Mouse (Mus musculus): ENCODE data around the gene AW146154.
A peak's percentile ranks its signal among the peaks of the same experiment; 100 is the strongest.
"Not testable (repeated sequence)": the region's sequence is repeated elsewhere in the genome, so short reads cannot be mapped to it uniquely, and the experiment has no call there.

The AW146154 gene

GRCm38 (mm10) chr7:41499389-41500049 lies at the start of gene AW146154, which contains the start of gene Gm20449:
Gene AW146154, minus strand, starts transcription at chr7:41499890.
Gene Gm20449, minus strand, starts transcription at chr7:41499417.
- DNase-seq, result peak; percentile 94

GRCm38 (mm10) chr7:41512672-41513071 lies 13.0 kb upstream of the AW146154 start:
- no peak for DNase-seq

DNA sequence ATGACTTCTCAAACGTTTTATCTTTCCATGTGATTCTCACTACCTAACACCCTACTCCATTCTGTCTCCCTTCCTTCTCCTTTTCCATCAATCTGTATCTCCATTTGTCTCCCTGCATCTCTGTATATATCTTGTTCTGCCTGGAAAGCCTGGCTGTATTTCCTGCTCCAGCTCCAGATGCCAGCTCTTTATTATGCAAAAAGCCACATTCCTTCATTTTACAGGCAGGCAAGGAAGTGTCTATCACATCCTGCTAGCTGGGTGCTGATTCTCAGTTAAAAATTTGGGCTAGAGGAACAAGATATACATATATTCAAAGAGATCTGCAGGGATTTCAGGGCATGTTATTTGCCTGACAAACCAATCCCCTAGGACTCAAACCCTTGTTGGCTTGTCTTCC lies 12.5 kb upstream of the AW146154 start:
- no peak for DNase-seq

DNA sequence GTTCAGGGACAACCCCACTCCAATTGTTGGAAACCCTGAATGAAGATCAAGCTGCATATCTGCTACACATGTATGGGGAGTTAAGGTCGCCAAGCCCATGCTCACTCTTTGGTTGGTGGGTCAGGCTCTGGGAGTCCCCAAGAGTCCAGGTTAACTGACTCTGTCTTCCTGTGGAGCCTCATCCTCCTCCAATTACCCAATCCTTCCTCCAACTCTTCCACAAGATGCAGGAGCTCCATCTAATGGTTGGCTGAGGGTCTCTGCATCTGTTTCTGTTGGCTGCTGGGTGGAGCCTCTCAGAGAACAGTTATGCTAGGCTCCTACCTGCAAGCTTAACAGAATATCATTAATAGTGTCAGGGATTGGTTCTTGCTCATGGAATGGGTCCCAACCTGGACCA lies 2.7 kb upstream of the AW146154 start:
- DNase-seq, result no peak

- DNase-seq, result peak; percentile 62
Measured at GRCm38 (mm10) chr7:41500151-41500934, 653 bp upstream of the AW146154 start.

DNA sequence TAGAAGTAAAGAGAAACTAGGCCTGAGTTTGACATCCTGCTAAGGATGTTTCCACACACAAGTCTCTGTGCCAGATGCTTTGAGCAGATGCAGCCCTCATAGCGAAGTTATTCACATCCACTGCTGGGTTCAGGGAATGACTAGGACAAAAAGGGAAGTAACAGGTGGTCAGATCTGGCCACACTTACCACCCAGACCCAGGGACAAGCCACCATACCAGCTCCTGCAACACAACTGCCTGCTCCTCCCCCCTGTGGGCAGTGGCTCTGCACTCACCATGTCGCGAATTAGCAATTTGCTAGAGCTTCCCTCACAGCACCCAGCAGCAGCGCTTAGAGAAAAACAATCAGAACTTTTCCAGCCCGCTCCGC lies 687 bp downstream of the AW146154 start:
- not testable (repeated sequence) for DNase-seq

DNA sequence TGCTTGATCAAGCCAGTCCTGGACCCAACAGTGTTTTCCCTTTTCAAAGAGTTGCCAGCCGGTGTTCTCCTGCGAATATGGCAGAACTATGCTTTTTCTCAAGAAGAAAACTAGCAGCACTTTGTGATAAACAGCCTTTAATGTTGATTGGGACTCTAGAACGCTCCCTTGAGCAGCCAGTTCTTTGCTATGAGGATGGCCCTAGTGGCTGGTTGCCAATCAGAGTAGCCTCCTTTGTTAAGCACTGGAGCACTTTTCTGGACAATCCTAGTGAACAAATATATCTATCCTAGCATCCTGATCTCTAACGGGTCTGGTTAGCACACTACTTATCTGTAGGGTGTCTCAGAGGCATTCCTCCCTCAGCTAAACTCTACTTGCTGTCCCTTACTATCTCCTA lies 1.2 kb downstream of the AW146154 start:
- DNase-seq, result not testable (repeated sequence)

- no peak for DNase-seq
Measured at GRCm38 (mm10) chr7:41497871-41498270, 1.8 kb downstream of the AW146154 start.

- peak; percentile 2 for DNase-seq
Measured at GRCm38 (mm10) chr7:41451864-41452263, 47.8 kb downstream of the AW146154 start.

DNA sequence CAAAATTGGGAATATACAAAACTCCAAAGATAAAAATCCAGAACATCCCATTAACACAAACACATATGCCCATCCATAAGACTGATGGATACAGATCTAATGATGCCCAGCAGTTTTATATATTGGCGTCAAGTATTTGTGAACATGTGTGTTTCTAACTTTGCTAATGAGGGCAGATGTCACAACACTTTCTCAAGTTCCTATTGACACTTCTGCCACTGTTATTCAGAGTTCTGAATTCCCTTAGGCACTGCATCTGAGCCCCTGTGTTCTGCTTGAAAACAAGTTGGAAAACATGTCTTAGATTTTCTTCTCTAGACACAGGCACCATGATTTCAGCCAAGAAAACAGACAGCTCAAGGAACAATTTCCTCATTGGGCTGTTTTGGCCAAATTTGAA lies 51.1 kb downstream of the AW146154 start, which contains the start of gene Vmn2r57:
TSS of gene Vmn2r57 (minus strand) at position 101 of the 400 bp plus-strand sequence.
- DNase-seq, result not testable (repeated sequence)

All from retina, postnatal 1 day (tissue).